In the genomic region with DNA sequence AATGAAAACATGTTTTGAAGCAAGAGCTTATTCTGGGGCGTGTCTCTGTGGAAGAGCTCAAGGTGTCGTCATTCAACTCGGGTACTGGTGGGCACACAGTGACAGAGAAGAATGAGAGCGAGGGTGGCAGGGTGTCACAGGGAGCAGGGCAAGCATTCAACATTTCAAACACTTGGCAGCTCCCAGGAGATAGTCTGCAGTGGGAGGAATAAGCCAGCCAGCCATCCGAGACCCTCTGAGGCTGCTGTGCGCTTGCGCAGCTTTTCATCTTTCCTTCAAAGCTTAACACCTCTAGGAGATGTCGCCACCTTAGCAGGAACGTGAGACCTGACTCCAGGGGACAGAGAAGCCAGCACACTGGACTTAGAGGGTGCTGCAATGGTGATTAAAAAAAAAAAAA, we compare ENCODE assay signal across 13 mouse cellular contexts.
DNase-seq lines count a peak whose midpoint lies in the region; ATAC-seq and TF ChIP-seq lines count a peak whose summit lies in the region.
"Had no signal": no experiment of that assay in that cellular context is flagged by ENCODE, and none has a peak within 500 bp of the region (broad histone marks: within the 10 kb centered on the region; RNA-seq: fewer than 3 reads in every experiment).

No protein-coding gene starts in this region.

- H3K4me3 ChIP-seq in heart, embryonic 10.5 days = peak overlapping the region; percentile 27
- H3K4me3 ChIP-seq in hindbrain, embryonic 16.5 days (ENCODE audit: low read length) = no peak overlapping the region
- no peak overlapping the region for H3K4me3 ChIP-seq in hindbrain, embryonic 12.5 days
- no peak overlapping the region for H3K4me3 ChIP-seq in midbrain, embryonic 11.5 days (ENCODE audit: low read depth, low read length)
- no peak overlapping the region for H3K4me3 ChIP-seq in midbrain, embryonic 13.5 days (replicated peaks)
- no peak overlapping the region for H3K4me3 ChIP-seq in midbrain, postnatal 0 days (ENCODE audit: low read depth, low read length)
- no peak overlapping the region for H3K4me3 ChIP-seq in layer of hippocampus, adult 2 months
- H3K4me3 ChIP-seq: forebrain, embryonic 15.5 days had no signal

- H3K27me3 ChIP-seq in heart, embryonic 10.5 days (ENCODE audit: insufficient read depth, poor library complexity, severe bottlenecking) = peaks cover 74% of the 10 kb centered on the region
- peaks cover 8% of the 10 kb centered on the region for H3K27me3 ChIP-seq in hindbrain, embryonic 16.5 days (replicated peaks; ENCODE audit: control insufficient read depth, insufficient read depth, low read length)
- peaks cover 56% of the 10 kb centered on the region for H3K27me3 ChIP-seq in hindbrain, embryonic 12.5 days
- peaks cover 21% of the 10 kb centered on the region for H3K27me3 ChIP-seq in midbrain, embryonic 11.5 days (ENCODE audit: control insufficient read depth, insufficient read depth, low read length)
- peaks cover 84% of the 10 kb centered on the region for H3K27me3 ChIP-seq in midbrain, embryonic 13.5 days
- peaks cover 25% of the 10 kb centered on the region for H3K27me3 ChIP-seq in midbrain, postnatal 0 days (ENCODE audit: insufficient read depth, low read length)

- WGBS in heart, embryonic 10.5 days = 13% methylated on average over 9 of the region's 9 CpGs
- 46% methylated on average over 9 of the region's 9 CpGs for WGBS in hindbrain, embryonic 16.5 days
- 42% methylated on average over 9 of the region's 9 CpGs for WGBS in hindbrain, embryonic 12.5 days
- WGBS in midbrain, embryonic 11.5 days = 41% methylated on average over 9 of the region's 9 CpGs
- WGBS in midbrain, embryonic 13.5 days = 43% methylated on average over 9 of the region's 9 CpGs
- 25% methylated on average over 9 of the region's 9 CpGs for WGBS in midbrain, postnatal 0 days

- no peak for DNase-seq in heart, embryonic 10.5 days (ENCODE audit: low spot score)
- no peak for DNase-seq in heart, adult 9 months (ENCODE audit: low spot score in 2 of 2)
- peak; percentile 74 for DNase-seq in midbrain, embryonic 11.5 days (ENCODE audit: low spot score, missing footprints)
- no peak for DNase-seq in midbrain, postnatal 0 days (ENCODE audit: low spot score)
- DNase-seq in layer of hippocampus, adult 2 months (ENCODE audit: low spot score in 2 of 2) = no peak
- DNase-seq: cerebellum, adult 2 months; kidney, adult 9 months; right cerebral cortex, postnatal 4 days; thymus, postnatal 14 days had no signal

- no peaks in the 10 kb centered on the region for H3K9me3 ChIP-seq in heart, embryonic 10.5 days
- H3K9me3 ChIP-seq in hindbrain, embryonic 16.5 days (ENCODE audit: control insufficient read depth, low read length) = no peaks in the 10 kb centered on the region
- H3K9me3 ChIP-seq in hindbrain, embryonic 12.5 days (replicated peaks) = no peaks in the 10 kb centered on the region
- no peaks in the 10 kb centered on the region for H3K9me3 ChIP-seq in midbrain, embryonic 11.5 days (ENCODE audit: control insufficient read depth, low read length)
- H3K9me3 ChIP-seq in midbrain, embryonic 13.5 days = no peaks in the 10 kb centered on the region
- H3K9me3 ChIP-seq in midbrain, postnatal 0 days (ENCODE audit: low read length) = no peaks in the 10 kb centered on the region
- H3K9me3 ChIP-seq: forebrain, embryonic 15.5 days had no signal

- no peak overlapping the region for H3K9ac ChIP-seq in hindbrain, embryonic 16.5 days (ENCODE audit: low read depth, low read length)
- no peak overlapping the region for H3K9ac ChIP-seq in hindbrain, embryonic 12.5 days
- H3K9ac ChIP-seq in midbrain, embryonic 11.5 days (ENCODE audit: low read length) = no peak overlapping the region
- H3K9ac ChIP-seq in midbrain, embryonic 13.5 days (replicated peaks) = no peak overlapping the region
- no peak overlapping the region for H3K9ac ChIP-seq in midbrain, postnatal 0 days (replicated peaks; ENCODE audit: low read length, poor library complexity, severe bottlenecking)
- H3K9ac ChIP-seq: forebrain, embryonic 15.5 days had no signal

- H3K27ac ChIP-seq in heart, embryonic 10.5 days = no peak overlapping the region
- H3K27ac ChIP-seq in hindbrain, embryonic 16.5 days (ENCODE audit: low read depth, low read length) = no peak overlapping the region
- no peak overlapping the region for H3K27ac ChIP-seq in hindbrain, embryonic 12.5 days
- no peak overlapping the region for H3K27ac ChIP-seq in midbrain, embryonic 11.5 days (ENCODE audit: low read depth, low read length)
- no peak overlapping the region for H3K27ac ChIP-seq in midbrain, embryonic 13.5 days
- H3K27ac ChIP-seq in midbrain, postnatal 0 days (ENCODE audit: low read depth, low read length) = no peak overlapping the region
- no peak overlapping the region for H3K27ac ChIP-seq in layer of hippocampus, adult 2 months
- H3K27ac ChIP-seq: forebrain, embryonic 15.5 days had no signal

- H3K4me1 ChIP-seq in heart, embryonic 10.5 days = peaks cover 28% of the 10 kb centered on the region
- H3K4me1 ChIP-seq in hindbrain, embryonic 16.5 days (ENCODE audit: control insufficient read depth, insufficient read depth, low read depth, low read length) = no peaks in the 10 kb centered on the region; the same call in 1 of the 2 replicates
- H3K4me1 ChIP-seq in hindbrain, embryonic 12.5 days = peaks cover 6% of the 10 kb centered on the region; the same call in 1 of the 2 replicates
- H3K4me1 ChIP-seq in midbrain, embryonic 11.5 days (ENCODE audit: control insufficient read depth, insufficient read depth, low read length) = no peaks in the 10 kb centered on the region
- H3K4me1 ChIP-seq in midbrain, embryonic 13.5 days (replicated peaks) = 0 out of 2 replicates have a peak, but pooled peaks cover 3% of the 10 kb centered on the region
- no peaks in the 10 kb centered on the region for H3K4me1 ChIP-seq in midbrain, postnatal 0 days (ENCODE audit: insufficient read depth, low read length)
- H3K4me1 ChIP-seq: forebrain, embryonic 15.5 days had no signal

- ATAC-seq in hindbrain, embryonic 16.5 days = no peak
- no peak for ATAC-seq in hindbrain, embryonic 12.5 days (ENCODE audit: low FRiP score)
- no peak for ATAC-seq in midbrain, embryonic 11.5 days (ENCODE audit: low FRiP score)
- ATAC-seq in midbrain, embryonic 13.5 days = no peak
- ATAC-seq in midbrain, postnatal 0 days (ENCODE audit: low FRiP score) = no peak
- ATAC-seq: forebrain, embryonic 15.5 days had no signal

- no peaks in the 10 kb centered on the region for H3K36me3 ChIP-seq in heart, embryonic 10.5 days
- H3K36me3 ChIP-seq in hindbrain, embryonic 16.5 days (ENCODE audit: control insufficient read depth, insufficient read depth, low read length) = no peaks in the 10 kb centered on the region
- H3K36me3 ChIP-seq in hindbrain, embryonic 12.5 days = no peaks in the 10 kb centered on the region
- H3K36me3 ChIP-seq in midbrain, embryonic 11.5 days (ENCODE audit: control insufficient read depth, insufficient read depth, low read length) = no peaks in the 10 kb centered on the region
- H3K36me3 ChIP-seq in midbrain, embryonic 13.5 days = no peaks in the 10 kb centered on the region
- no peaks in the 10 kb centered on the region for H3K36me3 ChIP-seq in midbrain, postnatal 0 days (ENCODE audit: insufficient read depth, low read length)
- H3K36me3 ChIP-seq: forebrain, embryonic 15.5 days had no signal

- 0 out of 2 replicates have a peak overlapping the region, but pooled peaks have one; percentile 3 for H3K4me2 ChIP-seq in hindbrain, embryonic 16.5 days (ENCODE audit: low read length)
- H3K4me2 ChIP-seq in hindbrain, embryonic 12.5 days (replicated peaks) = no peak overlapping the region
- H3K4me2 ChIP-seq in midbrain, embryonic 11.5 days = no peak overlapping the region
- H3K4me2 ChIP-seq in midbrain, embryonic 13.5 days (replicated peaks) = no peak overlapping the region
- H3K4me2 ChIP-seq in midbrain, postnatal 0 days (ENCODE audit: low read depth, low read length, poor library complexity, severe bottlenecking) = peak overlapping the region; percentile 26; the same call in 1 of the 2 replicates
- H3K4me2 ChIP-seq: forebrain, embryonic 15.5 days had no signal

- TF ChIP-seq CTCF in midbrain, postnatal 0 days (IDR thresholded peaks at IDR 0.05) = no peak
- TF ChIP-seq CTCF in layer of hippocampus, adult 2 months (conservative IDR thresholded peaks at IDR 0.05) = no peak

Comparison
In these comparisons a context has a peak if more than half of its experiments do, and no peak if none do; other contexts are left out.
1. H3K4me2 ChIP-seq: peak in hindbrain, embryonic 16.5 days (single experiment) and midbrain, postnatal 0 days (single experiment); none in hindbrain, embryonic 12.5 days (single experiment), midbrain, embryonic 11.5 days (single experiment) and midbrain, embryonic 13.5 days (single experiment).